15 mouse cellular contexts compared by ENCODE assay signal in the genomic region with DNA sequence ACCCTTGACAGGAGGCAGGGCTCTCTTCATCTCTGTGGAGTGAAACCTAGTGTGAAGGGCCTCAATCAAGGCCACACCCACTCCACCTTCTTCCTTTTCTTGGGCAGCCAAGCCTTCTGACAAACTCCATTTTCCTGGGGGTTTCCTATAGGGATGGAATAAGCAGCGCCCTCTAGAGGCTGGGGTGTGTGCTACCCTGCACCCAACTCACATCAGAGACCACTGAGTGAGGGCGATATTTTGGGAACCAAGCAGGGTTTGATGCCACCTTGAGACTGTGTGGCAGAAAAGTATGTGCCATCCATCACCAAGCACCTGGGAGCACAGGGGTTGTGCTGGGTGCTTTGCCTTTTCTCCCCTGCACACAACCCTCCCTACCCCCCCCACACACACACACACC.
DNase-seq lines count a peak whose midpoint lies in the region; ATAC-seq and TF ChIP-seq lines count a peak whose summit lies in the region.
"Had no signal": no experiment of that assay in that cellular context is flagged by ENCODE, and none has a peak within 500 bp of the region (broad histone marks: within the 10 kb centered on the region; RNA-seq: fewer than 3 reads in every experiment).

No protein-coding gene starts in this region.

- in situ Hi-C loops in CH12.LX (cut with MboI; ENCODE audit: low pct_ligation_motif_present, low pct_unique_long_range_greater_than_20kb, low sequenced_read_pairs), result no loop called here

- H3K4me1 ChIP-seq in forebrain, embryonic 10.5 days, result peaks cover 96% of the 10 kb centered on the region
- H3K4me1 ChIP-seq in forebrain, embryonic 16.5 days (replicated peaks; ENCODE audit: control insufficient read depth, insufficient read depth, low read length), result peaks cover 38% of the 10 kb centered on the region
- no peaks in the 10 kb centered on the region for H3K4me1 ChIP-seq in liver, embryonic 14.5 days (replicated peaks; ENCODE audit: control insufficient read depth in 2 of 2, insufficient read depth in 2 of 2, low read length in 1 of 2)
- H3K4me1 ChIP-seq in liver, embryonic 12.5 days, result peaks cover 5% of the 10 kb centered on the region; the same call in 1 of the 2 replicates
- peaks cover 0 to 48% of the 10 kb centered on the region in 2 experiments; a peak in 2 of 4 replicates for H3K4me1 ChIP-seq in CH12.LX (ENCODE audit: control insufficient read depth in 1 of 2, insufficient read depth in 2 of 2)

- no peaks in the 10 kb centered on the region for H3K36me3 ChIP-seq in forebrain, embryonic 10.5 days (replicated peaks)
- no peaks in the 10 kb centered on the region for H3K36me3 ChIP-seq in forebrain, embryonic 16.5 days (ENCODE audit: control insufficient read depth, insufficient read depth)
- no peaks in the 10 kb centered on the region for H3K36me3 ChIP-seq in liver, embryonic 14.5 days (replicated peaks; ENCODE audit: control insufficient read depth, insufficient read depth, low read depth)
- H3K36me3 ChIP-seq in liver, embryonic 12.5 days, result no peaks in the 10 kb centered on the region
- H3K36me3 ChIP-seq in CH12.LX (replicated peaks in 1 of 2; ENCODE audit: control insufficient read depth in 1 of 2, insufficient read depth in 1 of 2, low read length in 1 of 2), result no peaks in the 10 kb centered on the region
- H3K36me3 ChIP-seq: intestine, embryonic 15.5 days; limb, embryonic 15.5 days; stomach, embryonic 15.5 days had no signal

- no peaks in the 10 kb centered on the region for H3K79me2 ChIP-seq in CH12.LX (replicated peaks; ENCODE audit: control insufficient read depth, extremely low read depth, insufficient read depth, poor library complexity, severe bottlenecking)

- H3K27me3 ChIP-seq in forebrain, embryonic 10.5 days (ENCODE audit: poor library complexity, severe bottlenecking), result peaks cover 99% of the 10 kb centered on the region
- H3K27me3 ChIP-seq in forebrain, embryonic 16.5 days (replicated peaks; ENCODE audit: control insufficient read depth, insufficient read depth, low read length), result no peaks in the 10 kb centered on the region
- no peaks in the 10 kb centered on the region for H3K27me3 ChIP-seq in liver, embryonic 14.5 days (ENCODE audit: control insufficient read depth, insufficient read depth, low read length)
- H3K27me3 ChIP-seq in liver, embryonic 12.5 days (replicated peaks), result peaks cover 12% of the 10 kb centered on the region; the same call in 1 of the 2 replicates
- no peaks in the 10 kb centered on the region for H3K27me3 ChIP-seq in CH12.LX (replicated peaks)
- H3K27me3 ChIP-seq: intestine, embryonic 15.5 days; limb, embryonic 15.5 days; stomach, embryonic 15.5 days had no signal

- TF ChIP-seq CTCF in liver, embryonic 14.5 days (IDR thresholded peaks at IDR 0.05; ENCODE audit: low read depth), result peak; percentile 56
- TF ChIP-seq CTCF in CH12.LX (conservative IDR thresholded peaks at IDR 0.05 in 1 of 2, IDR thresholded peaks at IDR 0.05 in 1 of 2; ENCODE audit: low read depth in 2 of 2, low read length in 2 of 2), result peak; percentile 43

- TF ChIP-seq EP300 in liver, embryonic 14.5 days (IDR thresholded peaks at IDR 0.05; ENCODE audit: low read depth), result no peak
- no peak for TF ChIP-seq EP300 in CH12.LX (IDR thresholded peaks at IDR 0.05; ENCODE audit: low read length)

- no peak for TF ChIP-seq POLR2A in CH12.LX (IDR thresholded peaks at IDR 0.05; ENCODE audit: low read depth, low read length)

- no peaks in the 10 kb centered on the region for H3K9me3 ChIP-seq in forebrain, embryonic 10.5 days
- H3K9me3 ChIP-seq in forebrain, embryonic 16.5 days (ENCODE audit: control insufficient read depth, low read length), result no peaks in the 10 kb centered on the region
- H3K9me3 ChIP-seq in liver, embryonic 14.5 days (ENCODE audit: control insufficient read depth, low read length), result no peaks in the 10 kb centered on the region
- no peaks in the 10 kb centered on the region for H3K9me3 ChIP-seq in liver, embryonic 12.5 days (replicated peaks)
- no peaks in the 10 kb centered on the region for H3K9me3 ChIP-seq in CH12.LX (replicated peaks; ENCODE audit: low read length)
- H3K9me3 ChIP-seq: intestine, embryonic 15.5 days; limb, embryonic 15.5 days; stomach, embryonic 15.5 days had no signal

- 59% methylated on average over 2 of the region's 2 CpGs for WGBS in forebrain, embryonic 10.5 days
- WGBS in forebrain, embryonic 16.5 days, result 66% methylated on average over 2 of the region's 2 CpGs
- 31% methylated on average over 2 of the region's 2 CpGs for WGBS in liver, embryonic 14.5 days (ENCODE audit: insufficient replicate concordance)
- WGBS in liver, embryonic 12.5 days (ENCODE audit: insufficient replicate concordance), result 46% methylated on average over 2 of the region's 2 CpGs

- no peak overlapping the region for H3K4me3 ChIP-seq in forebrain, embryonic 10.5 days
- H3K4me3 ChIP-seq in forebrain, embryonic 16.5 days (replicated peaks; ENCODE audit: low read length), result no peak overlapping the region
- H3K4me3 ChIP-seq in liver, embryonic 14.5 days (ENCODE audit: insufficient read depth in 1 of 2, low read depth in 2 of 2, low read length in 2 of 2), result no peak overlapping the region
- no peak overlapping the region for H3K4me3 ChIP-seq in liver, embryonic 12.5 days
- no peak overlapping the region for H3K4me3 ChIP-seq in CH12.LX (replicated peaks in 1 of 3; ENCODE audit: low read depth in 2 of 3, low read length in 2 of 3, poor library complexity in 1 of 3)
- H3K4me3 ChIP-seq: intestine, embryonic 15.5 days; limb, embryonic 15.5 days; stomach, embryonic 15.5 days had no signal

- ATAC-seq in forebrain, embryonic 16.5 days, result no peak
- no peak for ATAC-seq in liver, embryonic 14.5 days (ENCODE audit: insufficient read depth)
- no peak for ATAC-seq in liver, embryonic 12.5 days
- ATAC-seq: intestine, embryonic 15.5 days had no signal

- dilution Hi-C loops in CH12.LX (cut with MboI; ENCODE audit: extremely low pct_ligation_motif_present, extremely low pct_unique_long_range_greater_than_20kb, low sequenced_read_pairs), result no loop called here

- no peak overlapping the region for H3K9ac ChIP-seq in forebrain, embryonic 16.5 days (replicated peaks; ENCODE audit: low read depth, low read length)
- H3K9ac ChIP-seq in liver, embryonic 14.5 days (replicated peaks), result no peak overlapping the region
- no peak overlapping the region for H3K9ac ChIP-seq in liver, embryonic 12.5 days
- no peak overlapping the region for H3K9ac ChIP-seq in CH12.LX (ENCODE audit: insufficient read depth, low read depth)
- H3K9ac ChIP-seq: intestine, embryonic 15.5 days; limb, embryonic 15.5 days; stomach, embryonic 15.5 days had no signal

- H3K27ac ChIP-seq in forebrain, embryonic 10.5 days, result 0 out of 2 replicates have a peak overlapping the region, but pooled peaks have one; percentile 12
- no peak overlapping the region for H3K27ac ChIP-seq in forebrain, embryonic 16.5 days (ENCODE audit: low read length)
- H3K27ac ChIP-seq in liver, embryonic 14.5 days, result no peak overlapping the region
- H3K27ac ChIP-seq in liver, embryonic 12.5 days, result no peak overlapping the region
- H3K27ac ChIP-seq in CH12.LX (ENCODE audit: insufficient read depth, low read depth), result no peak overlapping the region
- H3K27ac ChIP-seq: intestine, embryonic 15.5 days; limb, embryonic 15.5 days; stomach, embryonic 15.5 days had no signal

- no peak for DNase-seq in forebrain, embryonic 10.5 days (ENCODE audit: extremely low spot score, low spot score)
- no peak for DNase-seq in liver, embryonic 14.5 days (ENCODE audit: low read depth in 3 of 3, low spot score in 3 of 3)
- DNase-seq in CH12.LX (ENCODE audit: extremely low read depth) (peak; percentile 20), MN1 (ENCODE audit: low spot score) (no peak)
- peak; percentile 2 for DNase-seq in induced T-regulatory cell, adult 2 months (ENCODE audit: low read depth)
- no peak for DNase-seq in right cerebral cortex, adult 2 months (ENCODE audit: low spot score in 2 of 2)
- DNase-seq: cerebellum, postnatal 36 days; heart, postnatal 14 days; kidney, postnatal 25 days; right cerebral cortex, postnatal 25 days had no signal

- TF ChIP-seq RAD21 in CH12.LX (IDR thresholded peaks at IDR 0.05; ENCODE audit: low read depth, low read length), result no peak

- no peak overlapping the region for H3K4me2 ChIP-seq in forebrain, embryonic 16.5 days (ENCODE audit: low read length)
- no peak overlapping the region for H3K4me2 ChIP-seq in liver, embryonic 14.5 days (ENCODE audit: low read depth)
- H3K4me2 ChIP-seq in liver, embryonic 12.5 days, result no peak overlapping the region
- no peak overlapping the region for H3K4me2 ChIP-seq in CH12.LX (ENCODE audit: insufficient read depth, low read depth, poor library complexity, severe bottlenecking)
- H3K4me2 ChIP-seq: intestine, embryonic 15.5 days; limb, embryonic 15.5 days; stomach, embryonic 15.5 days had no signal

TF ChIP-seq in CH12.LX, 34 proteins besides CTCF, POLR2A, EP300 and RAD21:
- TF ChIP-seq ZMIZ1 (IDR thresholded peaks at IDR 0.05; ENCODE audit: low read depth, low read length) (no peak), UBTF (IDR thresholded peaks at IDR 0.05; ENCODE audit: low read depth, low read length) (no peak), JUN (IDR thresholded peaks at IDR 0.05; ENCODE audit: insufficient read depth, low read depth, low read length) (no peak), SIN3A (IDR thresholded peaks at IDR 0.05; ENCODE audit: low read length) (no peak), MYC (IDR thresholded peaks at IDR 0.05; ENCODE audit: low read depth, low read length) (no peak), MEF2A (IDR thresholded peaks at IDR 0.05; ENCODE audit: borderline replicate concordance, low read depth, low read length) (no peak), MXI1 (IDR thresholded peaks at IDR 0.05; ENCODE audit: low read depth, low read length) (no peak)

Comparison
In these comparisons a context has a peak if more than half of its experiments do, and no peak if none do; other contexts are left out.
1. DNase-seq: peak in CH12.LX (single experiment) and induced T-regulatory cell, adult 2 months (single experiment); none in forebrain, embryonic 10.5 days (single experiment), liver, embryonic 14.5 days (0 of 3), MN1 (single experiment) and right cerebral cortex, adult 2 months (0 of 2).